In the genomic region with DNA sequence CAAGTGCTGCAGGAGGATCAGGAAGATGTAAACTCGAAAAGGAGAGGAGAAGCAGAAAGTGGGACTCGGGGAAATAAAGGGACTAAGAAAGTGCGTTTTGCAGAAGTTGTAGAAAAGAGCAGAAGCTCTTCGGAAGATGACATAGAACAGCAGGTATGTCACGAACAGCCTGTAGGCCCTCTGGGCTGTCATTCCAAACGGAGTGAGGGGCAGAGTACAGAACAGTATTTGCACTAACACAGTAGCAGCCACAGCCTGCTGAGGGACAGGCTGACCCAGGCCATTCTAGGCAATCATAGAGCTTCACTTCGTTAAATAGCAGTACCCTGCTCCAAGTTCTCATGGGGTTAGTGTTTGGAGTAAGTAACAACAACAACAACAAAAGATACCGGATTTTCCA, we compare ENCODE assay signal across 8 mouse cellular contexts. TPM values are rescaled to one million over a fixed set of nuclear protein-coding genes. Genes with fewer than 3 reads are reported as not detected.
A peak's percentile ranks its signal among the peaks of the same experiment; 100 is the strongest.
DNase-seq lines count a peak whose midpoint lies in the region; ATAC-seq and TF ChIP-seq lines count a peak whose summit lies in the region.

No protein-coding gene starts in this region.

- peak overlapping the region; percentile 92 for H3K4me2 ChIP-seq in heart, postnatal 0 days (ENCODE audit: low read depth, low read length)

- H3K4me1 ChIP-seq in heart, embryonic 10.5 days = peaks cover 17% of the 10 kb centered on the region
- H3K4me1 ChIP-seq in ES-E14 (ENCODE audit: control insufficient read depth in 2 of 2, insufficient read depth in 2 of 2, low read length in 2 of 2, poor library complexity in 1 of 2) = peaks cover 0 to 6% of the 10 kb centered on the region in 2 experiments; a peak in 1 of 4 replicates
- H3K4me1 ChIP-seq in heart, postnatal 0 days (ENCODE audit: control insufficient read depth, insufficient read depth) = peaks cover 17% of the 10 kb centered on the region

- peaks cover 29% of the 10 kb centered on the region for H3K79me2 ChIP-seq in macrophage (ENCODE audit: inconsistent target)

- in situ Hi-C loops in ES-E14 (cut with MboI; ENCODE audit: low sequenced_read_pairs in 2 of 2, unreplicated experiment in 2 of 2) = no loop called here

- H3K4me3 ChIP-seq in heart, embryonic 10.5 days = peak overlapping the region; percentile 93
- H3K4me3 ChIP-seq in ES-E14 (ENCODE audit: insufficient read depth in 1 of 2, low read depth in 1 of 2, low read length in 2 of 2, poor library complexity in 1 of 2, severe bottlenecking in 1 of 2) = peak overlapping the region; percentile 82 to 91
- peak overlapping the region; percentile 87 for H3K4me3 ChIP-seq in heart, postnatal 0 days (ENCODE audit: low read depth, low read length)
- peak overlapping the region; percentile 60 for H3K4me3 ChIP-seq in macrophage (ENCODE audit: inconsistent target)

- WGBS in heart, embryonic 10.5 days = 40% methylated on average over 8 of the region's 8 CpGs
- 39% methylated on average over 8 of the region's 8 CpGs for WGBS in heart, postnatal 0 days
- WGBS in macrophage (ENCODE audit: missing documents) = 41% methylated on average over 8 of the region's 8 CpGs

- H3K27me3 ChIP-seq in heart, embryonic 10.5 days (ENCODE audit: insufficient read depth, poor library complexity, severe bottlenecking) = peaks cover 12% of the 10 kb centered on the region; the same call in 1 of the 2 replicates
- H3K27me3 ChIP-seq in heart, postnatal 0 days (ENCODE audit: control insufficient read depth, insufficient read depth, low read length) = no peaks in the 10 kb centered on the region

- H3K9me3 ChIP-seq in heart, embryonic 10.5 days = no peaks in the 10 kb centered on the region
- no peaks in the 10 kb centered on the region for H3K9me3 ChIP-seq in ES-E14 (ENCODE audit: control insufficient read depth, insufficient read depth, low read depth, low read length)
- no peaks in the 10 kb centered on the region for H3K9me3 ChIP-seq in heart, postnatal 0 days (replicated peaks; ENCODE audit: control insufficient read depth, low read length)

- H3K27ac ChIP-seq in heart, embryonic 10.5 days = peak overlapping the region; percentile 90; the same call in 1 of the 2 replicates
- H3K27ac ChIP-seq in ES-E14 (ENCODE audit: insufficient read depth, low read depth, low read length, poor library complexity, severe bottlenecking) (no peak overlapping the region), macrophage (no peak overlapping the region; the same call in 1 of the 2 replicates)
- H3K27ac ChIP-seq in heart, postnatal 0 days (ENCODE audit: low read depth) = 0 out of 2 replicates have a peak overlapping the region, but pooled peaks have one; percentile 83

- H3K9ac ChIP-seq in ES-E14 (ENCODE audit: insufficient read depth, low read depth, low read length, poor library complexity, severe bottlenecking) = peak overlapping the region; percentile 92
- peak overlapping the region; percentile 73 for H3K9ac ChIP-seq in heart, postnatal 0 days (replicated peaks; ENCODE audit: low read depth, low read length)

- DNase-seq in heart, embryonic 10.5 days (ENCODE audit: low spot score) = no peak
- no peak for DNase-seq in heart, adult 18-20 months
- DNase-seq in ES-E14 (ENCODE audit: low read depth, low spot score) = no peak
- DNase-seq in heart, postnatal 0 days (ENCODE audit: low spot score) = no peak
- no peak for DNase-seq in ovary, postnatal 14 days (ENCODE audit: low spot score)
- no peak for DNase-seq in spleen, postnatal 4 days (ENCODE audit: low spot score in 2 of 2)

- H3K36me3 ChIP-seq in heart, embryonic 10.5 days = peaks cover 42% of the 10 kb centered on the region
- H3K36me3 ChIP-seq in ES-E14 (ENCODE audit: control insufficient read depth, insufficient read depth, low read length, poor library complexity, severe bottlenecking) (peaks cover 24% of the 10 kb centered on the region), macrophage (ENCODE audit: inconsistent target) (peaks cover 26% of the 10 kb centered on the region)
- peaks cover 41% of the 10 kb centered on the region for H3K36me3 ChIP-seq in heart, postnatal 0 days (replicated peaks; ENCODE audit: control insufficient read depth, insufficient read depth, low read length)

- no peak for TF ChIP-seq CTCF in heart, postnatal 0 days (IDR thresholded peaks at IDR 0.05; ENCODE audit: low read depth)

- ATAC-seq in heart, postnatal 0 days (ENCODE audit: insufficient read depth, low read depth) = no peak
- ATAC-seq in erythroid progenitor cell, adult 5-6 weeks (replicated peaks; ENCODE audit: low FRiP score, poor library complexity, severe bottlenecking) = no peak

- TF ChIP-seq EP300 in heart, postnatal 0 days (IDR thresholded peaks at IDR 0.05; ENCODE audit: low read depth) = no peak

TF ChIP-seq in ES-E14, 5 proteins besides CTCF, POLR2A, EP300 and RAD21:
- TF ChIP-seq HCFC1 (IDR thresholded peaks at IDR 0.05; ENCODE audit: borderline replicate concordance, insufficient read depth, low read length) = no peak
- TF ChIP-seq MAFK (IDR thresholded peaks at IDR 0.05; ENCODE audit: insufficient read depth, low read depth, low read length) = no peak
- TF ChIP-seq CHD2 (IDR thresholded peaks at IDR 0.05; ENCODE audit: low read depth, low read length) = no peak
- TF ChIP-seq ZC3H11A (IDR thresholded peaks at IDR 0.05; ENCODE audit: borderline replicate concordance, low read depth, low read length) = no peak
- TF ChIP-seq ZNF384 (IDR thresholded peaks at IDR 0.05; ENCODE audit: low read depth, low read length) = no peak

RNA-seq across cellular contexts. Expression of a gene that starts 1.0 kb away (rescaled TPM):
- polyA plus RNA-seq in heart, embryonic 10.5 days (2016; fragmentation: Nextera tagmentation; extraction: Ambion mirVana) = 25.3 and 29.5 TPM in 2 replicates
- total RNA-seq in heart, adult 18-20 months (2021) = 10 to 100 TPM; 11.8 to 17.8 TPM
- total RNA-seq in ES-E14 (2012; rRNA removed) = 30.1 and 33.0 TPM in 2 replicates
- total RNA-seq in heart, postnatal 0 days (2014; rRNA removed; ENCODE audit: low replicate concordance) = 3.0 and 19.9 TPM in 2 replicates
- polyA plus RNA-seq in heart, postnatal 0 days (2015; fragmentation: Nextera tagmentation; extraction: Ambion mirVana) = 11.0 and 12.4 TPM in 2 replicates
- total RNA-seq in macrophage (2018; cell fraction: chromatin; rRNA removed) = 10 to 100 TPM; 12.2 to 47.0 (median 27.7) TPM
- total RNA-seq in macrophage (2018; cell fraction: cytosol; rRNA removed) = 10 to 100 TPM; 11.2 to 17.8 (median 14.5) TPM
- 10 to 100 TPM in 25 of 26 experiments, 1 to 10 TPM in 1; 7.9 to 30.8 (median 20.0) TPM for total RNA-seq in macrophage (2018; cell fraction: nucleus; rRNA removed)
- 6.9 to 20.3 TPM (median 14.0 TPM) in 3 replicates for polyA plus RNA-seq in macrophage (2018)
- total RNA-seq in erythroid progenitor cell, adult 5-6 weeks (2015; ENCODE audit: low replicate concordance) = 1.4 and 3.8 TPM in 2 replicates
- 2.2 and 4.9 TPM in 2 replicates for total RNA-seq in erythroid progenitor cell, adult 5-6 weeks (2017; ENCODE audit: low replicate concordance)

RNA-seq across cellular contexts. Expression of a gene that starts 42.8 kb away (rescaled TPM):
- polyA plus RNA-seq in heart, embryonic 10.5 days (2016; fragmentation: Nextera tagmentation; extraction: Ambion mirVana) = 0.06 TPM in 1 of 2 replicates, not detected in the other
- total RNA-seq in heart, adult 18-20 months (2021) = not detected
- 0.13 TPM in 1 of 2 replicates, not detected in the other for total RNA-seq in ES-E14 (2012; rRNA removed)
- total RNA-seq in heart, postnatal 0 days (2014; rRNA removed; ENCODE audit: low replicate concordance) = not detected in 2 replicates
- polyA plus RNA-seq in heart, postnatal 0 days (2015; fragmentation: Nextera tagmentation; extraction: Ambion mirVana) = not detected in 2 replicates
- total RNA-seq in macrophage (2018; cell fraction: chromatin; rRNA removed) = not detected
- total RNA-seq in macrophage (2018; cell fraction: cytosol; rRNA removed) = not detected
- not detected for total RNA-seq in macrophage (2018; cell fraction: nucleus; rRNA removed)
- polyA plus RNA-seq in macrophage (2018) = not detected in 3 replicates
- total RNA-seq in erythroid progenitor cell, adult 5-6 weeks (2015; ENCODE audit: low replicate concordance) = not detected in 2 replicates
- total RNA-seq in erythroid progenitor cell, adult 5-6 weeks (2017; ENCODE audit: low replicate concordance) = not detected in 2 replicates

RNA-seq across cellular contexts. Expression of a gene that starts 57.3 kb away (rescaled TPM):
- 8.2 and 12.4 TPM in 2 replicates for polyA plus RNA-seq in heart, embryonic 10.5 days (2016; fragmentation: Nextera tagmentation; extraction: Ambion mirVana)
- 10 to 100 TPM; 14.3 to 15.2 TPM for total RNA-seq in heart, adult 18-20 months (2021)
- 7.4 and 9.6 TPM in 2 replicates for total RNA-seq in ES-E14 (2012; rRNA removed)
- total RNA-seq in heart, postnatal 0 days (2014; rRNA removed; ENCODE audit: low replicate concordance) = 18.2 and 28.4 TPM in 2 replicates
- polyA plus RNA-seq in heart, postnatal 0 days (2015; fragmentation: Nextera tagmentation; extraction: Ambion mirVana) = 16.9 and 17.3 TPM in 2 replicates
- total RNA-seq in macrophage (2018; cell fraction: chromatin; rRNA removed) = 1 to 10 TPM in 25 of 26 experiments, under 1 TPM in 1; 0.75 to 9.3 (median 5.2) TPM
- total RNA-seq in macrophage (2018; cell fraction: cytosol; rRNA removed) = 1 to 10 TPM in 25 of 26 experiments, under 1 TPM in 1; 0.76 to 2.7 (median 1.8) TPM
- total RNA-seq in macrophage (2018; cell fraction: nucleus; rRNA removed) = 1 to 10 TPM; 1.1 to 7.8 (median 2.7) TPM
- polyA plus RNA-seq in macrophage (2018) = 1.2 to 2.4 TPM (median 2.1 TPM) in 3 replicates
- 0.42 TPM in 1 of 2 replicates, not detected in the other for total RNA-seq in erythroid progenitor cell, adult 5-6 weeks (2015; ENCODE audit: low replicate concordance)
- 1.5 and 2.0 TPM in 2 replicates for total RNA-seq in erythroid progenitor cell, adult 5-6 weeks (2017; ENCODE audit: low replicate concordance)

Comparison
In these comparisons a context has a peak if more than half of its experiments do, and no peak if none do; other contexts are left out.
1. H3K27ac ChIP-seq: peak in heart, embryonic 10.5 days (single experiment) and heart, postnatal 0 days (single experiment); none in ES-E14 (single experiment) and macrophage (single experiment).
2. Peak in every context shown above with its lines, with median percentiles within 50 percentile points of each other: H3K4me3 ChIP-seq.